Mouse (Mus musculus): ENCODE results near the gene Vrk2.

- TF ChIP-seq CTCF (IDR thresholded peaks at IDR 0.05) (no peak), EP300 (IDR thresholded peaks at IDR 0.05) (no peak)
Observed at GRCm38 (mm10) chr11:26452693-26453092, 141.1 kb downstream of the Vrk2 start.

Data from lung, postnatal 0 days (tissue).